Mouse (Mus musculus): ENCODE measurements at regions not wholly inside any gene's neighbourhood (a gene's known extent, or its start where the extent isn't known, plus 50 kb on each side); places are given as distances from the start of the nearest gene placed in this dataset.
"Not testable (repeated sequence)": the region's sequence is repeated elsewhere in the genome, so short reads cannot be mapped to it uniquely, and the experiment has no call there.

- H3K9ac ChIP-seq (replicated peaks): no peak overlapping the region
- H3K36me3 ChIP-seq: no peaks in the 10 kb centered on the region
- H3K27ac ChIP-seq (replicated peaks): no peak overlapping the region
- no peaks in the 10 kb centered on the region for H3K9me3 ChIP-seq (replicated peaks)
- no peak overlapping the region for H3K4me3 ChIP-seq (replicated peaks)
- no peak for ATAC-seq (ENCODE audit: low FRiP score)
- H3K4me1 ChIP-seq: no peaks in the 10 kb centered on the region
- WGBS: 55% methylated on average over 8 of the region's 8 CpGs
- no peaks in the 10 kb centered on the region for H3K27me3 ChIP-seq (replicated peaks)
- no peak overlapping the region for H3K4me2 ChIP-seq
Measured at GRCm38 (mm10) chr9:91126630-91127245, 235.5 kb upstream of the Zic4 start.

- 55% methylated on average over 2 of the region's 2 CpGs for WGBS
- H3K36me3 ChIP-seq; ATAC-seq (ENCODE audit: low FRiP score); H3K27me3 ChIP-seq (replicated peaks); H3K27ac ChIP-seq (replicated peaks); H3K9me3 ChIP-seq (replicated peaks); H3K4me3 ChIP-seq (replicated peaks); H3K9ac ChIP-seq (replicated peaks); H3K4me2 ChIP-seq; H3K4me1 ChIP-seq: not testable (repeated sequence)
Measured at GRCm38 (mm10) chr9:91128491-91128890, 233.7 kb upstream of the Zic4 start.

GRCm38 (mm10) chr9:91130111-91130720 lies 232.0 kb upstream of the Zic4 start:
- H3K9me3 ChIP-seq (replicated peaks): no peaks in the 10 kb centered on the region
- no peak for ATAC-seq (ENCODE audit: low FRiP score)
- WGBS: 86% methylated on average over 13 of the region's 13 CpGs

GRCm38 (mm10) chr9:91131415-91132255 lies 230.6 kb upstream of the Zic4 start:
- Histone ChIP-seq H3K36me3 (no peaks in the 10 kb centered on the region), H3K4me1 (no peaks in the 10 kb centered on the region), H3K9ac (replicated peaks) (no peak overlapping the region), H3K4me2 (no peak overlapping the region), H3K27me3 (replicated peaks) (no peaks in the 10 kb centered on the region), H3K27ac (replicated peaks) (no peak overlapping the region), H3K9me3 (replicated peaks) (no peaks in the 10 kb centered on the region), H3K4me3 (replicated peaks) (no peak overlapping the region)
- ATAC-seq (ENCODE audit: low FRiP score): no peak
- 81% methylated on average over 7 of the region's 7 CpGs for WGBS

More at GRCm38 (mm10) chr9:91130111-91130720, 232.0 kb upstream of the Zic4 start:
- H3K36me3 ChIP-seq: no peaks in the 10 kb centered on the region
- H3K27me3 ChIP-seq (replicated peaks): no peaks in the 10 kb centered on the region
- H3K27ac ChIP-seq (replicated peaks): no peak overlapping the region
- no peak overlapping the region for H3K4me3 ChIP-seq (replicated peaks)
- no peak overlapping the region for H3K4me2 ChIP-seq
- H3K4me1 ChIP-seq: no peaks in the 10 kb centered on the region
- H3K9ac ChIP-seq (replicated peaks): no peak overlapping the region

GRCm38 (mm10) chr9:91132531-91132930 lies 229.7 kb upstream of the Zic4 start:
- Histone ChIP-seq H3K27ac (replicated peaks) (no peak overlapping the region), H3K9ac (replicated peaks) (no peak overlapping the region), H3K36me3 (no peaks in the 10 kb centered on the region), H3K9me3 (replicated peaks) (no peaks in the 10 kb centered on the region), H3K4me3 (replicated peaks) (no peak overlapping the region), H3K4me2 (no peak overlapping the region), H3K27me3 (replicated peaks) (no peaks in the 10 kb centered on the region), H3K4me1 (no peaks in the 10 kb centered on the region)
- no peak for ATAC-seq (ENCODE audit: low FRiP score)
- 66% methylated on average over 1 of the region's 1 CpGs for WGBS

- H3K27ac ChIP-seq (replicated peaks): no peak overlapping the region
- no peaks in the 10 kb centered on the region for H3K27me3 ChIP-seq (replicated peaks)
- H3K9ac ChIP-seq (replicated peaks): no peak overlapping the region
- no peak overlapping the region for H3K4me3 ChIP-seq (replicated peaks)
- no peaks in the 10 kb centered on the region for H3K4me1 ChIP-seq
- no peak for ATAC-seq (ENCODE audit: low FRiP score)
- H3K4me2 ChIP-seq: no peak overlapping the region
- WGBS: 85% methylated on average over 3 of the region's 3 CpGs
- H3K9me3 ChIP-seq (replicated peaks): no peaks in the 10 kb centered on the region
- no peaks in the 10 kb centered on the region for H3K36me3 ChIP-seq
Measured at GRCm38 (mm10) chr9:91133256-91133920, 228.8 kb upstream of the Zic4 start.

- H3K4me3 ChIP-seq (replicated peaks): no peak overlapping the region
- no peaks in the 10 kb centered on the region for H3K27me3 ChIP-seq (replicated peaks)
- no peak overlapping the region for H3K27ac ChIP-seq (replicated peaks)
- no peak overlapping the region for H3K4me2 ChIP-seq
- ATAC-seq (ENCODE audit: low FRiP score): no peak
- H3K36me3 ChIP-seq: no peaks in the 10 kb centered on the region
- H3K9me3 ChIP-seq (replicated peaks): no peaks in the 10 kb centered on the region
- no peaks in the 10 kb centered on the region for H3K4me1 ChIP-seq
- H3K9ac ChIP-seq (replicated peaks): no peak overlapping the region
- WGBS: 96% methylated on average over 1 of the region's 1 CpGs
Measured at GRCm38 (mm10) chr9:91134325-91134724, 227.9 kb upstream of the Zic4 start.

GRCm38 (mm10) chr9:91135107-91135506 lies 227.1 kb upstream of the Zic4 start:
- no peaks in the 10 kb centered on the region for H3K27me3 ChIP-seq (replicated peaks)
- no peaks in the 10 kb centered on the region for H3K4me1 ChIP-seq
- ATAC-seq (ENCODE audit: low FRiP score): no peak
- H3K27ac ChIP-seq (replicated peaks): no peak overlapping the region
- no peak overlapping the region for H3K4me3 ChIP-seq (replicated peaks)
- no peak overlapping the region for H3K4me2 ChIP-seq
- WGBS: 81% methylated on average over 2 of the region's 2 CpGs
- no peak overlapping the region for H3K9ac ChIP-seq (replicated peaks)
- no peaks in the 10 kb centered on the region for H3K36me3 ChIP-seq
- no peaks in the 10 kb centered on the region for H3K9me3 ChIP-seq (replicated peaks)

- no peaks in the 10 kb centered on the region for H3K36me3 ChIP-seq
- H3K4me2 ChIP-seq: no peak overlapping the region
- no peaks in the 10 kb centered on the region for H3K27me3 ChIP-seq (replicated peaks)
- H3K9ac ChIP-seq (replicated peaks): no peak overlapping the region
- no peak overlapping the region for H3K4me3 ChIP-seq (replicated peaks)
- H3K27ac ChIP-seq (replicated peaks): no peak overlapping the region
- no peak for ATAC-seq (ENCODE audit: low FRiP score)
- H3K4me1 ChIP-seq: no peaks in the 10 kb centered on the region
- no peaks in the 10 kb centered on the region for H3K9me3 ChIP-seq (replicated peaks)
- 25% methylated on average over 1 of the region's 1 CpGs for WGBS
Measured at GRCm38 (mm10) chr9:91140651-91141050, 221.6 kb upstream of the Zic4 start.

- ATAC-seq (ENCODE audit: low FRiP score): no peak
- H3K9ac ChIP-seq (replicated peaks): no peak overlapping the region
- no peak overlapping the region for H3K4me3 ChIP-seq (replicated peaks)
- no peaks in the 10 kb centered on the region for H3K4me1 ChIP-seq
- no peak overlapping the region for H3K4me2 ChIP-seq
- 93% methylated on average over 11 of the region's 11 CpGs for WGBS
- no peaks in the 10 kb centered on the region for H3K9me3 ChIP-seq (replicated peaks)
- no peak overlapping the region for H3K27ac ChIP-seq (replicated peaks)
- H3K27me3 ChIP-seq (replicated peaks): no peaks in the 10 kb centered on the region
- H3K36me3 ChIP-seq: no peaks in the 10 kb centered on the region
Measured at GRCm38 (mm10) chr9:91151893-91152292, 210.3 kb upstream of the Zic4 start.

- Histone ChIP-seq H3K9ac (replicated peaks) (no peak overlapping the region), H3K4me3 (replicated peaks) (no peak overlapping the region), H3K27me3 (replicated peaks) (no peaks in the 10 kb centered on the region), H3K27ac (replicated peaks) (no peak overlapping the region), H3K4me1 (no peaks in the 10 kb centered on the region), H3K4me2 (no peak overlapping the region), H3K36me3 (no peaks in the 10 kb centered on the region), H3K9me3 (replicated peaks) (no peaks in the 10 kb centered on the region)
- ATAC-seq (ENCODE audit: low FRiP score): no peak
- WGBS: 90% methylated on average over 2 of the region's 2 CpGs
Measured at GRCm38 (mm10) chr9:91159311-91159710, 202.9 kb upstream of the Zic4 start.
